Mouse (Mus musculus) heart, adult 2 months (tissue): ENCODE data around the gene Aatf.

ENCODE experiments used
- CTCF ChIP-seq: fragments of 200-600 bp; IDR thresholded peaks from 2 replicates; pipeline ENCODE4 v1.8.1; 2022; ENCODE audit warnings: antibody characterized with exemption, mild to moderate bottlenecking, moderate library complexity
- EP300 ChIP-seq: fragments of 200-500 bp; IDR thresholded peaks from 2 replicates; pipeline ENCODE4 v1.6.1; 2011; ENCODE audit warnings: low read depth, low read length, control low read depth; ENCODE audit not compliant: insufficient read depth

- no peak for TF ChIP-seq EP300
- no peak for TF ChIP-seq CTCF
Measured at GRCm38 (mm10) chr11:84518261-84518660, 4.9 kb upstream of the Aatf start.
